Mouse (Mus musculus) kidney, embryonic 16.5 days (tissue): ENCODE measurements around the gene Washc1. TPM values are rescaled to one million over a fixed set of nuclear protein-coding genes. Genes with fewer than 3 reads are reported as not detected.

ENCODE experiments used
- ATAC-seq: fragments of 200-750 bp; cut with Nextera tagmentation; 2 replicates; pipeline ENCODE4 v1.8.0; 2017; ENCODE audit warnings: moderate TSS enrichment; ENCODE audit not compliant: low FRiP score, low TSS enrichment
- H3K27ac ChIP-seq: fragments of 300-500 bp; sonication (generic); 2 replicates; pipeline ENCODE4 v1.5.1; 2014; ENCODE audit warnings: low read length
- H3K27me3 ChIP-seq: fragments of 300-500 bp; sonication (generic); 2 replicates; pipeline ENCODE4 v1.6.1; 2014; ENCODE audit warnings: low read length, control low read depth, mixed read lengths; ENCODE audit not compliant: insufficient read depth
- H3K36me3 ChIP-seq: fragments of 300-500 bp; sonication (generic); 2 replicates; pipeline ENCODE4 v1.6.1; 2014; ENCODE audit warnings: low read length, control low read depth, mixed read lengths; ENCODE audit not compliant: insufficient read depth
- H3K4me1 ChIP-seq: fragments of 300-500 bp; sonication (generic); 2 replicates; pipeline ENCODE4 v1.6.1; 2014; ENCODE audit warnings: low read length, control low read depth, mixed read lengths; ENCODE audit not compliant: insufficient read depth
- H3K4me2 ChIP-seq: fragments of 300-500 bp; sonication (generic); replicated peaks from 2 replicates; pipeline ENCODE4 v1.6.1; 2014; ENCODE audit warnings: low read depth, low read length
- H3K4me3 ChIP-seq: fragments of 300-500 bp; sonication (generic); 2 replicates; pipeline ENCODE4 v1.5.1; 2014; ENCODE audit warnings: mild to moderate bottlenecking, low read length
- H3K9ac ChIP-seq: fragments of 300-500 bp; sonication (generic); replicated peaks from 2 replicates; pipeline ENCODE4 v1.6.1; 2014; ENCODE audit warnings: low read length
- H3K9me3 ChIP-seq: fragments of 300-500 bp; sonication (generic); 2 replicates; pipeline ENCODE4 v1.6.1; 2016; ENCODE audit warnings: low read length, control low read depth
- WGBS: fragments of 180-500 bp; shearing (Covaris S2); extraction: QIAGEN DNeasy Blood & Tissue Kit; methylation state at CpG from one replicate; pipeline ENCODE4 v1.1.7; 2014; 5-methylcytosine and 5-hydroxymethylcytosine counted together
- polyA plus RNA-seq: library from polyadenylated mRNA; unstranded; fragments of >200 nt; fragmentation: Nextera tagmentation; extraction: Ambion mirVana; gene quantifications from 2 replicates; pipeline ENCODE4 v1.2.1, GENCODE M21; 2015

Washc1 gene
- polyA plus RNA-seq, 1 experiment from 2014 or later: 50.7 TPM

DNA sequence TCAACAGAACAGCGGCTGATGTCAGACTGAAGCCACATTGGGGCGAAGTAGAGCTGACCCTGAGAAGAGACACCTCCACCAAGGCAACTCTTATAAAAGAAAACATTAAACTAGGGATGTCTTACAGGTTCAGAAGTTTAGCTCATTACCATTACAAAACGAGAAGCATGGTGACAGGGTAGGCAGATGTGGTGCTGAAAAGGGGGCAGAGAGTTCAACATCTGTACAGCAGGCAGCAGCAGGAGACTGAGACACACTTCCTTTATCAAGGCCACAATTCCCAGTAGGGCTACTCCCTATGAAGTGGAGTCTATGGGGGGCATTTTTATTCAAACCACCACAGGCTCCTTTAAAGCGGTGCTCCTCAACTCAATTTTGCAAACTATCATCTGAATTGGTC lies 3.1 kb upstream of the Washc1 start:
- no peak for ATAC-seq
- no peak overlapping the region for H3K27ac ChIP-seq
- no peak overlapping the region for H3K4me3 ChIP-seq
- H3K4me2 ChIP-seq: no peak overlapping the region
- H3K27me3 ChIP-seq: no peaks in the 10 kb centered on the region
- H3K9ac ChIP-seq: no peak overlapping the region
- 88% methylated on average over 4 of the region's 4 CpGs for WGBS
- peaks cover 17% of the 10 kb centered on the region for H3K4me1 ChIP-seq
- H3K9me3 ChIP-seq: no peaks in the 10 kb centered on the region
- no peaks in the 10 kb centered on the region for H3K36me3 ChIP-seq

DNA sequence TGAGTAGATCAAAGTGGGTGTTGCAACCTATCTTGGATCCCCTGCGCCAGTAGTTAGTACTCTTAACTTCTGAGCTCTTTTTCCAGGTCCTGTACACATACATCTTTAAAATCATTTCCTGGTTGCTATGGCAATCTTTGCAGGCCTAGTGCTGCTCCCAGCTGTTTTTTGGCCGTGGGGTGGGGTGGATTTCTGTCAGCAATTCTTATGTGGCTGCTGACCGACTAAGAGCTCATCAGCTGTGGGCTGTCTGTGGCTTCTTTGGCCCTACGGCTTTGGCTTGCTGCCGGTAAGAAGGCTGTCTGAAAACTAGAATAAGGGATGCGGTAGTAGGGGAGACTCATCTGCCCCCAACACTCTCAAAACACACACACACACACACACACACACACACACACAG lies 599 bp upstream of the Washc1 start:
- peaks cover 17% of the 10 kb centered on the region for H3K4me1 ChIP-seq
- no peaks in the 10 kb centered on the region for H3K9me3 ChIP-seq
- 31% methylated on average over 6 of the region's 6 CpGs for whole genome bisulfite sequencing
- peaks cover 21% of the 10 kb centered on the region for H3K36me3 ChIP-seq
- H3K4me3 ChIP-seq: peak overlapping the region; percentile 89
- no peak for ATAC-seq
- peak overlapping the region; percentile 85; the same call in 1 of the 2 replicates for H3K9ac ChIP-seq
- peak overlapping the region; percentile 70 for H3K4me2 ChIP-seq
- no peaks in the 10 kb centered on the region for H3K27me3 ChIP-seq
- no peak overlapping the region; the same call in 1 of the 2 replicates for H3K27ac ChIP-seq

DNA sequence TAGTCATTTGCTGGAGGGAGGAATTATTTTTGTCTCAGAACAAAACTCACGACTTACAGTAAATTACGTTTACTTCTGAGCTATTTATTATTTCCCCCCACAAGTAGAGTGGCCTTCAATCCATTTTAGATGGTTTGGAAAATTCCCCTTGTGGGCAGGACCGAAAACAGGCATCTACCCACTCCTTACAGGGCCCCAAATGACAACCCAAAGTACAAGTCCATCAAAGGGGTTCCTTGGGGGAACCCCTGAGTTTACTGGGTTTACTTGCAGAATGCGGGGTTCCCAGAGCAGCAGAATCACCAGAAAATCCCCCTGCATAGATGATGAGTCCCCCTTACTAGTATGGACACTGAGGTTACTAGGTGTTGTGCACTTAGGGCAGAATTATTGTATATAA lies 821 bp downstream of the Washc1 start:
- Histone ChIP-seq H3K9ac (peak overlapping the region; percentile 85), H3K36me3 (peaks cover 34% of the 10 kb centered on the region), H3K4me3 (peak overlapping the region; percentile 89), H3K4me2 (peak overlapping the region; percentile 70), H3K4me1 (peaks cover 17% of the 10 kb centered on the region), H3K27me3 (no peaks in the 10 kb centered on the region), H3K27ac (no peak overlapping the region), H3K9me3 (no peaks in the 10 kb centered on the region)
- ATAC-seq: no peak
- 43% methylated on average over 4 of the region's 4 CpGs for WGBS

DNA sequence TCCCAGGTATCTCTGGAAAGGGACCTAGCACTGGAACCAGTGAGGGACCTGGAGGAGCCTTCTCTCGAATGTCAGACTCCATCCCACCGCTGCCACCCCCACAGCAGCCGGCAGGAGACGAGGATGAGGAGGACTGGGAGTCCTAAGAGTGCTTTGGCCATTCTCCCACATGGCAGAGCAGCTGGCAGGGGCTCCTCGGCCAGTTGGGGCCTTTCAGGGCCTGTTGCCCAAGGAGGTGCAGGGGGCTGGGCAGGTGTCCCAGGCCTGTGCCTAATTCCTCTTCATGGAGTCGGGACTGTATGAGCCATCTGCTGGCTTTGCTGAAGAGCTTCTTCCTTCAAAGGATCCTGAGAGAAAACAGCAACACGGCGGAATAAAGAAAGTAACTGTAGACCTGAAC lies 7.6 kb downstream of the Washc1 start:
- Histone ChIP-seq H3K4me2 (no peak overlapping the region), H3K36me3 (peaks cover 58% of the 10 kb centered on the region), H3K9me3 (no peaks in the 10 kb centered on the region), H3K4me1 (no peaks in the 10 kb centered on the region), H3K27me3 (no peaks in the 10 kb centered on the region), H3K9ac (no peak overlapping the region), H3K27ac (no peak overlapping the region), H3K4me3 (no peak overlapping the region)
- ATAC-seq: no peak
- 90% methylated on average over 8 of the region's 8 CpGs for WGBS

DNA sequence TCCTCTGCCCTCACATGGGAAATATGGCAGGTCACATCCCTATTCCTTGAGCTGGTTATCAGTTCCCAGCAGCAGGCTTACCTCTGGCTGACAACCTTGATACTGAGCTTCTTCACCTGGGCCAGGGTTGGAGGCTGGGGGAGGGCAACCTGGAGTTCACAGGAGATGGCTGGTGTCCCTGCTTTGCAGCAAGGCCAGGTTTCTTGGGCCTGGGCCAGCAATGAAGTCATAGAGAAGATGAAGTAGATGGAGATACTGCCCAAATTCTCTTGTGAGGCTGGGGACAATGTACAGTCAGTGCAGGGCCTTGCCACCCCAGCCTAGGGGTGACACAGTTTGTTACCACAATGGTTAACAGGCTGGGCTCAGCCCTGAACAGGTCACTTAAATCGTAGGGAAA lies 9.4 kb downstream of the Washc1 start:
- H3K4me1 ChIP-seq: peaks cover 6% of the 10 kb centered on the region; the same call in 1 of the 2 replicates
- H3K27ac ChIP-seq: no peak overlapping the region
- peaks cover 41% of the 10 kb centered on the region for H3K36me3 ChIP-seq
- no peaks in the 10 kb centered on the region for H3K27me3 ChIP-seq
- no peak overlapping the region for H3K4me3 ChIP-seq
- H3K9ac ChIP-seq: no peak overlapping the region; the same call in 1 of the 2 replicates
- no peaks in the 10 kb centered on the region for H3K9me3 ChIP-seq
- no peak overlapping the region for H3K4me2 ChIP-seq
- no peak for ATAC-seq
- 79% methylated on average over 1 of the region's 1 CpGs for WGBS

DNA sequence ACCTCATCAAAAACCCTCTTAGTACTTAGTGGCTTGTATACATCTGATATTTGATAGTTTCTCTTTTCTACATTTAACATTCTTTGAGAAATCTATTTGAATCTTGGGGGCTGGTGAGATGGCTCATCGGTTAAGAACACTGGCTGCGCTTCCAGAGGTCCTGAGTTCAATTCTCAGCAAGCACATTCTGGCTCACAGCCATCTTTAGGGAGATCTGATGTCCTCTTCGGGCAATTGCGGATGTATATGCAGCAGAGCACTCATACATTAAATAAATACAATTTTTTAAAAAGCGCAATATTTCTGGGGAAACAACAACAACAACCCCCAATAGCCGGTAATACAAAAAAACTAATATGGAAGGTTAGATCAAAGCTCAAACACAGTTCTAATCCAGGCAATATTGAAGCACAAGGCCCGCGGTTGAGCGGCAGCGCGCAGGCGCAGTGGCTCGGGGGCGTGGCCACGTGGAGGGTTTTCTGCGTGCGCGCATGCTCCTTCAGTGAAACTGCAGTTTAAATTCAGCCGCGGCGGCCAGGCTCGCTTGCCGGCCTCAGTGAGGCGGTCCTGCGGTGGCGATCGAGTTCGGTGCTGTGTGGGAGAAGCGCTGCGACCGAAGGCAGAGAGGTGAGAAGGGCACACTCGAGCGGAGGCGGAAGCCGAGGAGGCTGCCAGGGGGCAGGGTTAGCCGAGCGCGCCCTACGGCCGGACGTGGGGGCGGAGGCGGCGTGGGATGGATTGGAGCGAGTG lies 11.9 kb downstream of the Washc1 start, which contains the start of gene Ddx11:
Ddx11 (plus strand) TSS at position 455 of the 750 bp plus-strand sequence.
- peak; percentile 89 for ATAC-seq
- Histone ChIP-seq H3K9ac (peak within 1 kb of the TSS; percentile 80), H3K4me2 (peak within 1 kb of the TSS; percentile 83), H3K27me3 (no peaks in the 10 kb centered on the region), H3K27ac (peak within 1 kb of the TSS; percentile 96), H3K4me1 (peaks cover 6% of the 10 kb centered on the region; the same call in 1 of the 2 replicates), H3K36me3 (peaks cover 30% of the 10 kb centered on the region), H3K4me3 (peak within 1 kb of the TSS; percentile 81), H3K9me3 (no peaks in the 10 kb centered on the region)
- WGBS: 4% methylated on average over 45 of the region's 45 CpGs

DNA sequence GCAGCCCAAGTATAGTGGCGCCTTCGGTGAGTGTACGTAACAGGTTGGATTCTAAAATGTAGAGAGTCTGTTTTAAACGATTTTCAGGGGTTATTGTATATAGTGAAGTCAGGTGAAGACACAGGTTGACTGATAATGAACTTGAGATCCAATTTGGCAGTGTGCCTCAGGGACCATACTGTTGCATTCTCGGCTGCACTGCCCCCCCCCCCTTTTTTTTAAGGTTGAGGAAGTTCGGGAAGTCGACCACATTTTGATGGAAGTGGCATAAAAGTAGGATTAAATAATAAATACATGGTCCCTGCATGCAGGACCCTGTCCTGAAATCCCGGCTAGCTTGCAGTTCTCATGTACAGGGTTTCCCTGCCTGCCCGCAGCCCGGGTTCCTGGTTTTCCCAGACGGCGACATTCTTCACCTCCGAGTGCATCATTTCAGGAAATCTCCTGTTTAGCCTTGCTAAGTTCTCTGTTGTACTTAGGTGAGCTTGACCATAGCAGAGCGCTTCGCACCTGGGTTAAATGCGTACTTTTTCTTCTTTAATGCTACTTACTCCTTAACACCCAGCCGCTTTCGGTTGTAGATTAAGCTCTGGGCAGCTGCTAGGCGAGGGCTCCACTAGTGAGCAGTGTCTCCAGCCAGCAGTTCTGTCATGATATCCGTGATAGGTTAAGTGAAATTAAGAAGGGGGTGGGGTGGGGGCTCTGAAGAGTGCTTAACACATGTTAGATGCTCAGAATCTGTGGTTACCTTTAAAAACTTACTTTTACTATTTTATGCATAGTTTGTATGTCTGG lies 12.7 kb downstream of the Washc1 start:
- H3K27me3 ChIP-seq: no peaks in the 10 kb centered on the region
- peak; percentile 39; the same call in 1 of the 2 replicates for ATAC-seq
- H3K4me3 ChIP-seq: peak overlapping the region; percentile 81
- WGBS: 1% methylated on average over 20 of the region's 20 CpGs
- peak overlapping the region; percentile 96 for H3K27ac ChIP-seq
- peak overlapping the region; percentile 83 for H3K4me2 ChIP-seq
- peak overlapping the region; percentile 80 for H3K9ac ChIP-seq
- H3K9me3 ChIP-seq: no peaks in the 10 kb centered on the region
- peaks cover 24% of the 10 kb centered on the region for H3K36me3 ChIP-seq
- peaks cover 6% of the 10 kb centered on the region; the same call in 1 of the 2 replicates for H3K4me1 ChIP-seq

DNA sequence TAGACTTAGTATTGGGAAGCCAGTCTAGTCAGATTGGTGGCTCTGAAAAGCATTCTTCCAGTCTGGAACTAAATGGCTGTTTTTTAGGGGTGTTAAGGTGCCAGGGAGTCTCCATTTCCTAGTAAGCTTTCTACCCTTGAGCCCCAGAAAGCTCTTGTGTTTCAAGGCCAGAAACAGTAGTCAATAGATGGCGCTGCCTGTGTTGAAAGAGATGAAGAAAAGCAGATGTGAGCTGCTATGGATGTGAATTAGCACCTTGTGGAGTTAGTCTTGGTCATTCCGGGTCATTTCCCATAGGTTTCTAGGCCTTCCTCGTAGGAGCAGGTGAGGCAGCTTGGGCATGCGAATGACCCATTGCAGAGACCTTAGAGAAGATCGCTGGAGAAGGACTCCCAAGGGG lies 13.9 kb downstream of the Washc1 start:
- ATAC-seq: no peak
- Histone ChIP-seq H3K9me3 (no peaks in the 10 kb centered on the region), H3K4me3 (no peak overlapping the region), H3K36me3 (peaks cover 19% of the 10 kb centered on the region; the same call in 1 of the 2 replicates), H3K27me3 (no peaks in the 10 kb centered on the region), H3K27ac (no peak overlapping the region), H3K4me1 (peaks cover 6% of the 10 kb centered on the region; the same call in 1 of the 2 replicates), H3K9ac (no peak overlapping the region), H3K4me2 (no peak overlapping the region)
- WGBS: 58% methylated on average over 5 of the region's 5 CpGs

DNA sequence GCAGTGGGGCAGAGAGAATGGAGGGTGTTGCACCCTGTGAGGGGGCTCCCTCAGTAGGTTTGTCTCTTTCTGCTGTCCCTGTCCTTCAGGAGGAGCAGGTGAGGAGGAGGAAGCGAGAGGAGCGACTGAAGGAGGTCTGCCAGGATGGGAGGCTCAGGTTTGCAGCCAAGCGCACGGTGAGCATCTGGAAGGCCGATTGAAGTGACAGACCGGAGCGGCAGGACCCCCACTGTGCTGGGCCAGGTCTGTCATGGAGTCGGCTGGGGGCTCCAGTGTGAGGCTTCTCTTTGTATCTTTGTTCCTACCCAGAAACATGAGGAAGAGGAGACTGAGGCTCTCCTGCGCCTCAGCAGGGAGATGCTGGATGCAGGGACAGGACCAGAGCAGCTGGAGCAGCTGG lies 19.0 kb downstream of the Washc1 start:
- H3K9ac ChIP-seq: no peak overlapping the region
- peaks cover 4% of the 10 kb centered on the region; the same call in 1 of the 2 replicates for H3K9me3 ChIP-seq
- H3K36me3 ChIP-seq: peaks cover 62% of the 10 kb centered on the region
- no peak for ATAC-seq
- 95% methylated on average over 9 of the region's 9 CpGs for WGBS
- no peak overlapping the region for H3K27ac ChIP-seq
- H3K4me3 ChIP-seq: no peak overlapping the region
- H3K27me3 ChIP-seq: no peaks in the 10 kb centered on the region
- no peaks in the 10 kb centered on the region for H3K4me1 ChIP-seq
- H3K4me2 ChIP-seq: no peak overlapping the region
